Mouse (Mus musculus) C2C12 (cell line): Measurements from ENCODE around the gene Taf5l.

Source experiments
- CTCF ChIP-seq: IDR thresholded peaks from one replicate; pipeline ENCODE4 v1.5.1; 2011; ENCODE audit not compliant: control insufficient read depth, insufficient read depth, insufficient read length
- MYOG ChIP-seq: IDR thresholded peaks from one replicate; pipeline ENCODE4 v1.6.1; 2011; ENCODE audit not compliant: control insufficient read depth, insufficient read length; ENCODE audit errors: extremely low read depth

DNA sequence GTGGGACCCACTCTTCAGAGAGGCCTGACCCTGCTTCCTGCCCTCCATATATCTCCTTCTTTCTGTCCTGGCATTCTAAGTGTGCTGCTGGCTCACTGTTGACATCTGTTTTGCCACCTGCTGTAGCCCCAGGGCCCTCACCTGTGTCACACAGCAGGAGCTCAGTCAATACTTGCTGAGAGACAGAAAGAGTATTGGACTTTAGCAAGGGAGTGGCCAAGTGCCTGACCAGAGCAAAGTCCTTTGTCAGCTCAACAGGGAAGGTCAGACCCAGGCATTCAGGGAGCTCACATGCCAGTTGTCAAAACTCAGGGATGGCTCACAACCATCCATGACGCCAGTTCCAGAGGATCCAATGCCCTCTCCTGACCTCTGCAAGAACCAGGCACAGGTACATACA, 47.7 kb downstream of the Taf5l start:
- no peak for TF ChIP-seq MYOG
- TF ChIP-seq CTCF: no peak
